Comparison of ENCODE assay signal across 18 mouse cellular contexts in the genomic region with DNA sequence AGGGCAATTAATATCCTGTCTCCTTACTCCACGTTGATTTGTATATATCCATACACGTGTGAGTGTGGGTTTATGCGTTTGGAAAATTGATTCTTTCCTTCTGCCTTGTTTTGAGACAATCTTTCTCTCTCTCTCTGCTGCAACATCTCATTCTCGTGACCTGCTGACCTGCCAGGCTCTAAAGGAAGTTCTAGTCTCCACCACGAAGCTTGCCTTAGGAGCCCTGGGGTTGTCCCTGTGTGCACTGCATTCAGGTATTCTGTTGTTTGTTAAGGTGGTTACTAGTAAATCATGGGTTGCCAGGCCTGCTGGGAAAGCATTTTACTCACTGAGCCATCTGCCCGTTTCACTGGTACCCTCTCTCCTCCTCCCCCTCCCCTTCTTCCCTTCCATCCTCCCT. TPM values are rescaled to one million over a fixed set of nuclear protein-coding genes. Genes with fewer than 3 reads are reported as not detected.
DNase-seq lines count a peak whose midpoint lies in the region; ATAC-seq and TF ChIP-seq lines count a peak whose summit lies in the region.
"Had no signal": no experiment of that assay in that cellular context is flagged by ENCODE, and none has a peak within 500 bp of the region (broad histone marks: within the 10 kb centered on the region; RNA-seq: fewer than 3 reads in every experiment).

No protein-coding gene starts in this region.

- ATAC-seq in forebrain, postnatal 0 days = no peak
- no peak for ATAC-seq in liver, embryonic 13.5 days (ENCODE audit: low read depth)
- ATAC-seq in liver, embryonic 12.5 days = no peak
- ATAC-seq in lung, postnatal 0 days = no peak

- TF ChIP-seq EP300 in MEL (IDR thresholded peaks at IDR 0.05; ENCODE audit: low read depth in 1 of 2, low read length in 2 of 2) = no peak
- no peak for TF ChIP-seq EP300 in lung, postnatal 0 days (IDR thresholded peaks at IDR 0.05)

- no peaks in the 10 kb centered on the region for H3K9me3 ChIP-seq in forebrain, embryonic 10.5 days
- no peaks in the 10 kb centered on the region for H3K9me3 ChIP-seq in forebrain, postnatal 0 days (ENCODE audit: low read length)
- H3K9me3 ChIP-seq in liver, embryonic 13.5 days (replicated peaks) = no peaks in the 10 kb centered on the region
- H3K9me3 ChIP-seq in liver, embryonic 12.5 days (replicated peaks) = no peaks in the 10 kb centered on the region
- no peaks in the 10 kb centered on the region for H3K9me3 ChIP-seq in MEL (replicated peaks; ENCODE audit: insufficient read depth, low read length)
- H3K9me3 ChIP-seq in lung, postnatal 0 days (ENCODE audit: low read length) = no peaks in the 10 kb centered on the region
- H3K9me3 ChIP-seq: G1E; hindbrain, embryonic 15.5 days; limb, embryonic 13.5 days; neural tube, embryonic 12.5 days had no signal

- DNase-seq in forebrain, embryonic 10.5 days (ENCODE audit: extremely low spot score, low spot score) = no peak
- no peak for DNase-seq in forebrain, postnatal 0 days
- DNase-seq in liver, embryonic 13.5 days = no peak
- DNase-seq in MEL (ENCODE audit: low read depth, low spot score) = no peak
- peak; percentile 89 for DNase-seq in induced T-regulatory cell, adult 2 months (ENCODE audit: low read depth)
- DNase-seq in lung, postnatal 4 days = no peak
- DNase-seq in lung, postnatal 0 days (ENCODE audit: low spot score) = no peak
- DNase-seq: cerebellum, adult 11-12 months; gastrocnemius, adult 2 months; heart, adult 2 months; kidney, adult 9 months; lung, embryonic 14.5 days had no signal

- TF ChIP-seq POLR2A in MEL (IDR thresholded peaks at IDR 0.05; ENCODE audit: control insufficient read depth in 1 of 2, insufficient read depth in 1 of 2, low read depth in 1 of 2, low read length in 2 of 2, poor library complexity in 1 of 2) = no peak

- no peaks in the 10 kb centered on the region for H3K27me3 ChIP-seq in forebrain, embryonic 10.5 days (ENCODE audit: poor library complexity, severe bottlenecking)
- no peaks in the 10 kb centered on the region for H3K27me3 ChIP-seq in forebrain, postnatal 0 days (ENCODE audit: insufficient read depth, low read length)
- H3K27me3 ChIP-seq in liver, embryonic 13.5 days = no peaks in the 10 kb centered on the region
- no peaks in the 10 kb centered on the region for H3K27me3 ChIP-seq in liver, embryonic 12.5 days (replicated peaks)
- H3K27me3 ChIP-seq in MEL (ENCODE audit: control insufficient read depth in 1 of 2, insufficient read depth in 2 of 2, low read length in 2 of 2) = no peaks in the 10 kb centered on the region
- H3K27me3 ChIP-seq in lung, postnatal 0 days (replicated peaks; ENCODE audit: insufficient read depth, low read length) = no peaks in the 10 kb centered on the region
- H3K27me3 ChIP-seq: hindbrain, embryonic 15.5 days; limb, embryonic 13.5 days; neural tube, embryonic 12.5 days had no signal

- H3K36me3 ChIP-seq in forebrain, embryonic 10.5 days (replicated peaks) = no peaks in the 10 kb centered on the region
- no peaks in the 10 kb centered on the region for H3K36me3 ChIP-seq in forebrain, postnatal 0 days (ENCODE audit: insufficient read depth)
- no peaks in the 10 kb centered on the region for H3K36me3 ChIP-seq in liver, embryonic 13.5 days
- no peaks in the 10 kb centered on the region for H3K36me3 ChIP-seq in liver, embryonic 12.5 days
- H3K36me3 ChIP-seq in MEL (ENCODE audit: control insufficient read depth in 1 of 2, insufficient read depth in 2 of 2, low read length in 2 of 2) = peaks cover 0 to 18% of the 10 kb centered on the region in 2 experiments; a peak in 2 of 4 replicates
- H3K36me3 ChIP-seq in lung, postnatal 0 days (ENCODE audit: insufficient read depth, low read length) = no peaks in the 10 kb centered on the region
- H3K36me3 ChIP-seq: G1E; hindbrain, embryonic 15.5 days; limb, embryonic 13.5 days; neural tube, embryonic 12.5 days had no signal

- TF ChIP-seq RAD21 in MEL (IDR thresholded peaks at IDR 0.05; ENCODE audit: low read depth, low read length) = no peak

- H3K4me1 ChIP-seq in forebrain, embryonic 10.5 days = peaks cover 26% of the 10 kb centered on the region
- no peaks in the 10 kb centered on the region for H3K4me1 ChIP-seq in forebrain, postnatal 0 days (ENCODE audit: insufficient read depth)
- H3K4me1 ChIP-seq in liver, embryonic 13.5 days (replicated peaks) = peaks cover 43% of the 10 kb centered on the region
- H3K4me1 ChIP-seq in liver, embryonic 12.5 days = peaks cover 50% of the 10 kb centered on the region
- peaks cover 7 to 21% of the 10 kb centered on the region in 2 experiments for H3K4me1 ChIP-seq in MEL (ENCODE audit: control insufficient read depth in 1 of 2, insufficient read depth in 2 of 2, low read length in 2 of 2)
- no peaks in the 10 kb centered on the region; the same call in 1 of the 2 replicates for H3K4me1 ChIP-seq in lung, postnatal 0 days (ENCODE audit: insufficient read depth, low read depth, low read length)
- H3K4me1 ChIP-seq: hindbrain, embryonic 15.5 days; limb, embryonic 13.5 days had no signal

- peak overlapping the region; percentile 71 for H3K27ac ChIP-seq in forebrain, embryonic 10.5 days
- no peak overlapping the region for H3K27ac ChIP-seq in forebrain, postnatal 0 days (ENCODE audit: low read depth, low read length)
- no peak overlapping the region; the same call in 1 of the 2 replicates for H3K27ac ChIP-seq in liver, embryonic 13.5 days
- no peak overlapping the region for H3K27ac ChIP-seq in liver, embryonic 12.5 days
- no peak overlapping the region for H3K27ac ChIP-seq in MEL (ENCODE audit: control insufficient read depth, low read depth, low read length)
- H3K27ac ChIP-seq in lung, postnatal 0 days (ENCODE audit: low read length) = no peak overlapping the region
- H3K27ac ChIP-seq: gastrocnemius, adult 2 months; heart, adult 2 months; hindbrain, embryonic 15.5 days; limb, embryonic 13.5 days had no signal

- no peak for TF ChIP-seq CTCF in forebrain, postnatal 0 days (IDR thresholded peaks at IDR 0.05; ENCODE audit: low read depth)
- TF ChIP-seq CTCF in MEL (IDR thresholded peaks at IDR 0.05 in 2 of 3, conservative IDR thresholded peaks at IDR 0.05 in 1 of 3; ENCODE audit: control insufficient read depth in 1 of 3, insufficient read depth in 1 of 3, low read depth in 2 of 3, low read length in 3 of 3, poor library complexity in 1 of 3, severe bottlenecking in 1 of 3) = no peak
- no peak for TF ChIP-seq CTCF in lung, postnatal 0 days (IDR thresholded peaks at IDR 0.05)

- WGBS in forebrain, embryonic 10.5 days = 44% methylated on average over 6 of the region's 6 CpGs
- WGBS in forebrain, postnatal 0 days = 33% methylated on average over 6 of the region's 6 CpGs
- 40% methylated on average over 6 of the region's 6 CpGs for WGBS in liver, embryonic 13.5 days (ENCODE audit: insufficient replicate concordance)
- 36% methylated on average over 6 of the region's 6 CpGs for WGBS in liver, embryonic 12.5 days (ENCODE audit: insufficient replicate concordance)
- 37% methylated on average over 6 of the region's 6 CpGs for WGBS in lung, postnatal 0 days

- H3K79me2 ChIP-seq in MEL (ENCODE audit: control insufficient read depth, insufficient read depth, low read length, poor library complexity) = peaks cover 7% of the 10 kb centered on the region

- H3K9ac ChIP-seq in forebrain, postnatal 0 days = no peak overlapping the region
- H3K9ac ChIP-seq in liver, embryonic 13.5 days = 0 out of 2 replicates have a peak overlapping the region, but pooled peaks have one; percentile 15
- H3K9ac ChIP-seq in liver, embryonic 12.5 days = no peak overlapping the region
- no peak overlapping the region for H3K9ac ChIP-seq in MEL (ENCODE audit: control insufficient read depth, low read depth, low read length, poor library complexity, severe bottlenecking)
- no peak overlapping the region for H3K9ac ChIP-seq in lung, postnatal 0 days (replicated peaks; ENCODE audit: low read depth)
- H3K9ac ChIP-seq: hindbrain, embryonic 15.5 days; limb, embryonic 13.5 days; lung, embryonic 14.5 days; neural tube, embryonic 12.5 days had no signal

- H3K4me3 ChIP-seq in forebrain, embryonic 10.5 days = no peak overlapping the region
- no peak overlapping the region for H3K4me3 ChIP-seq in forebrain, postnatal 0 days (ENCODE audit: low read depth, low read length)
- no peak overlapping the region for H3K4me3 ChIP-seq in liver, embryonic 13.5 days (replicated peaks)
- H3K4me3 ChIP-seq in liver, embryonic 12.5 days = no peak overlapping the region
- no peak overlapping the region for H3K4me3 ChIP-seq in MEL (ENCODE audit: control insufficient read depth in 1 of 2, insufficient read depth in 1 of 2, low read depth in 2 of 2, low read length in 2 of 2)
- no peak overlapping the region for H3K4me3 ChIP-seq in lung, postnatal 0 days (ENCODE audit: low read depth, low read length)
- H3K4me3 ChIP-seq: erythroblast, embryonic 14.5 days; gastrocnemius, adult 2 months; heart, adult 2 months; hindbrain, embryonic 15.5 days; limb, embryonic 13.5 days; neural tube, embryonic 12.5 days had no signal

- no peak overlapping the region for H3K4me2 ChIP-seq in forebrain, postnatal 0 days (ENCODE audit: low read depth)
- no peak overlapping the region for H3K4me2 ChIP-seq in liver, embryonic 13.5 days
- H3K4me2 ChIP-seq in liver, embryonic 12.5 days = no peak overlapping the region
- no peak overlapping the region for H3K4me2 ChIP-seq in lung, postnatal 0 days (replicated peaks; ENCODE audit: low read depth, low read length)
- H3K4me2 ChIP-seq: hindbrain, embryonic 15.5 days; limb, embryonic 13.5 days; lung, embryonic 14.5 days; neural tube, embryonic 12.5 days had no signal

RNA-seq across cellular contexts. Expression of gene Vps37b, which starts 4.3 kb away (rescaled TPM):
- polyA plus RNA-seq in forebrain, embryonic 10.5 days (2016; fragmentation: Nextera tagmentation; extraction: Ambion mirVana) = 50.8 and 51.2 TPM in 2 replicates
- 62.0 and 62.2 TPM in 2 replicates for total RNA-seq in forebrain, postnatal 0 days (2014; rRNA removed)
- polyA plus RNA-seq in forebrain, postnatal 0 days (2015; fragmentation: Nextera tagmentation; extraction: Ambion mirVana) = 76.5 and 90.8 TPM in 2 replicates
- polyA plus RNA-seq in liver, embryonic 13.5 days (2015; fragmentation: Nextera tagmentation; extraction: Ambion mirVana) = 16.1 and 18.0 TPM in 2 replicates
- 20.9 and 21.8 TPM in 2 replicates for polyA plus RNA-seq in liver, embryonic 12.5 days (2016; fragmentation: Nextera tagmentation; extraction: Ambion mirVana)
- 27.4 and 28.6 TPM in 2 replicates for total RNA-seq in MEL (2012; rRNA removed)
- polyA plus RNA-seq in MEL (2012; ENCODE audit: insufficient read depth in 1 of 2, insufficient read length in 2 of 2, low read depth in 1 of 2, low replicate concordance in 2 of 2, missing spikeins in 1 of 2) = 10 to 100 TPM in 1 of 2 experiments, not detected in 1; 66.0 TPM
- polyA plus RNA-seq in lung, postnatal 0 days (2015; fragmentation: Nextera tagmentation; extraction: Ambion mirVana) = 28.5 and 31.0 TPM in 2 replicates

RNA-seq across cellular contexts. Expression of gene Abcb9, which starts 59.3 kb away (rescaled TPM):
- polyA plus RNA-seq in forebrain, embryonic 10.5 days (2016; fragmentation: Nextera tagmentation; extraction: Ambion mirVana) = 0.52 and 0.65 TPM in 2 replicates
- total RNA-seq in forebrain, postnatal 0 days (2014; rRNA removed) = 24.9 and 25.0 TPM in 2 replicates
- 13.9 and 19.7 TPM in 2 replicates for polyA plus RNA-seq in forebrain, postnatal 0 days (2015; fragmentation: Nextera tagmentation; extraction: Ambion mirVana)
- polyA plus RNA-seq in liver, embryonic 13.5 days (2015; fragmentation: Nextera tagmentation; extraction: Ambion mirVana) = 4.5 and 4.6 TPM in 2 replicates
- polyA plus RNA-seq in liver, embryonic 12.5 days (2016; fragmentation: Nextera tagmentation; extraction: Ambion mirVana) = 5.0 and 5.6 TPM in 2 replicates
- total RNA-seq in MEL (2012; rRNA removed) = 2.1 and 2.4 TPM in 2 replicates
- 1 to 10 TPM in 1 of 2 experiments, not detected in 1; 8.1 TPM for polyA plus RNA-seq in MEL (2012; ENCODE audit: insufficient read depth in 1 of 2, insufficient read length in 2 of 2, low read depth in 1 of 2, low replicate concordance in 2 of 2, missing spikeins in 1 of 2)
- polyA plus RNA-seq in lung, postnatal 0 days (2015; fragmentation: Nextera tagmentation; extraction: Ambion mirVana) = 2.6 and 3.1 TPM in 2 replicates
